Mouse (Mus musculus) hindbrain, embryonic 14.5 days (tissue): ENCODE measurements around the gene Ubxn4. TPM values are rescaled to one million over a fixed set of nuclear protein-coding genes. Genes with fewer than 3 reads are reported as not detected.
"Not testable (repeated sequence)": the region's sequence is repeated elsewhere in the genome, so short reads cannot be mapped to it uniquely, and the experiment has no call there.

ENCODE experiments used
- ATAC-seq: fragments of 200-750 bp; cut with Nextera tagmentation; 2 replicates; pipeline ENCODE4 v1.8.0; 2017; ENCODE audit warnings: moderate number of reproducible peaks, mild to moderate bottlenecking, moderate TSS enrichment, moderate library complexity; ENCODE audit not compliant: low FRiP score
- DNase-seq: peaks from one replicate; pipeline ENCODE4 v3.0.0-alpha.2; 2015; ENCODE audit warnings: low spot score
- H3K27ac ChIP-seq: fragments of 300-500 bp; sonication (generic); 2 replicates; pipeline ENCODE4 v1.5.1; 2014; ENCODE audit warnings: mild to moderate bottlenecking, moderate library complexity
- H3K27me3 ChIP-seq: fragments of 300-500 bp; sonication (generic); 2 replicates; pipeline ENCODE4 v1.6.1; 2014; ENCODE audit warnings: mild to moderate bottlenecking, low read length, mixed read lengths; ENCODE audit not compliant: control insufficient read depth, insufficient read depth
- H3K36me3 ChIP-seq: fragments of 300-500 bp; sonication (generic); replicated peaks from 2 replicates; pipeline ENCODE4 v1.6.1; 2014; ENCODE audit not compliant: control insufficient read depth, insufficient read depth
- H3K4me1 ChIP-seq: fragments of 300-500 bp; sonication (generic); replicated peaks from 2 replicates; pipeline ENCODE4 v1.6.1; 2014; ENCODE audit warnings: antibody characterized with exemption, low read length, mixed read lengths; ENCODE audit not compliant: control insufficient read depth, insufficient read depth
- H3K4me2 ChIP-seq: fragments of 300-500 bp; sonication (generic); replicated peaks from 2 replicates; pipeline ENCODE4 v1.6.1; 2014; ENCODE audit warnings: mild to moderate bottlenecking, moderate library complexity
- H3K4me3 ChIP-seq: fragments of 300-500 bp; sonication (generic); replicated peaks from 2 replicates; pipeline ENCODE4 v1.5.1; 2014; ENCODE audit warnings: mild to moderate bottlenecking, low read length
- H3K9ac ChIP-seq: fragments of 300-500 bp; sonication (generic); 2 replicates; pipeline ENCODE4 v1.6.1; 2014
- H3K9me3 ChIP-seq: fragments of 300-500 bp; sonication (generic); 2 replicates; pipeline ENCODE4 v1.6.1; 2016; ENCODE audit warnings: low read length; ENCODE audit not compliant: control insufficient read depth
- WGBS: fragments of 180-500 bp; shearing (Covaris S2); extraction: QIAGEN DNeasy Blood & Tissue Kit; methylation state at CpG from one replicate; pipeline ENCODE4 v1.1.7; 2014; 5-methylcytosine and 5-hydroxymethylcytosine counted together
- polyA plus RNA-seq: library from polyadenylated mRNA; unstranded; fragments of >200 nt; fragmentation: Nextera tagmentation; extraction: Ambion mirVana; gene quantifications from 2 replicates; pipeline ENCODE4 v1.2.1, GENCODE M21; 2014

The Ubxn4 gene
- polyA plus RNA-seq, 1 experiment from 2014 or later = 73.3 TPM

GRCm38 (mm10) chr1:128267061-128267460 is 23.3 kb downstream of the Ubxn4 start:
- H3K36me3 ChIP-seq = peaks cover 94% of the 10 kb centered on the region
- not testable (repeated sequence) for H3K27ac ChIP-seq, H3K9me3 ChIP-seq, H3K9ac ChIP-seq, H3K27me3 ChIP-seq, H3K4me2 ChIP-seq, ATAC-seq, H3K4me1 ChIP-seq, DNase-seq, H3K4me3 ChIP-seq
- WGBS = 91% methylated on average over 7 of the region's 7 CpGs

- H3K9ac ChIP-seq = no peak overlapping the region
- peaks cover 96% of the 10 kb centered on the region for H3K36me3 ChIP-seq
- WGBS = 95% methylated on average over 3 of the region's 3 CpGs
- H3K27ac ChIP-seq = no peak overlapping the region
- no peak for ATAC-seq
- no peaks in the 10 kb centered on the region for H3K4me1 ChIP-seq
- no peaks in the 10 kb centered on the region for H3K27me3 ChIP-seq
- DNase-seq = no peak
- H3K9me3 ChIP-seq = no peaks in the 10 kb centered on the region
- no peak overlapping the region for H3K4me3 ChIP-seq
- no peak overlapping the region for H3K4me2 ChIP-seq
Measured at GRCm38 (mm10) chr1:128270731-128271130, 27.0 kb downstream of the Ubxn4 start.

DNA sequence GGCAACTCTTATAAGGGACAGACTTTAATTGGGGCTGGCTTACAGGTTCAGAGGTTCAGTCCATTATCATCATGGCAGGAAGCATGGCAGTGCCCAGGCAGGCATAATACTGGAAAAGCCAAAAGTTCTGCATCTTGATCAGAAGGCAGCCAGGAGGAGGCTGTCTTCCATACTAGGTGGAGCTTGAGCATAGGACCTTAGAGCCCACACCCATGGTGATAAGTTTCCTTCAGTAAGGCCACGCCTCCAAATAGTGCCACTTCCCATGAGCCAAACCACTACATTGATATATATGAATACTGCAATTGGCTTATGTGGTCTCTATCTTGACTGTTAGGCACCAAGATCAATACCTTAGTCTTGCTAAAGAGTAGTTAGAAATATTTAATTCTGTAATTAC is 32.1 kb downstream of the Ubxn4 start:
- Histone ChIP-seq H3K4me2 (no peak overlapping the region), H3K9ac (no peak overlapping the region), H3K27ac (no peak overlapping the region), H3K4me3 (no peak overlapping the region), H3K4me1 (no peaks in the 10 kb centered on the region), H3K36me3 (peaks cover 93% of the 10 kb centered on the region), H3K9me3 (no peaks in the 10 kb centered on the region), H3K27me3 (no peaks in the 10 kb centered on the region)
- WGBS = 100% methylated on average over 1 of the region's 1 CpGs
- DNase-seq (no peak), ATAC-seq (no peak)

GRCm38 (mm10) chr1:128278563-128278962 is 34.8 kb downstream of the Ubxn4 start:
- Histone ChIP-seq H3K27me3 (no peaks in the 10 kb centered on the region), H3K4me2 (no peak overlapping the region), H3K36me3 (peaks cover 78% of the 10 kb centered on the region), H3K27ac (no peak overlapping the region), H3K9me3 (0 out of 2 replicates have a peak, but pooled peaks cover 4% of the 10 kb centered on the region), H3K4me1 (no peaks in the 10 kb centered on the region), H3K4me3 (no peak overlapping the region), H3K9ac (no peak overlapping the region)
- 96% methylated on average over 3 of the region's 3 CpGs for WGBS
- DNase-seq (no peak), ATAC-seq (no peak)

DNA sequence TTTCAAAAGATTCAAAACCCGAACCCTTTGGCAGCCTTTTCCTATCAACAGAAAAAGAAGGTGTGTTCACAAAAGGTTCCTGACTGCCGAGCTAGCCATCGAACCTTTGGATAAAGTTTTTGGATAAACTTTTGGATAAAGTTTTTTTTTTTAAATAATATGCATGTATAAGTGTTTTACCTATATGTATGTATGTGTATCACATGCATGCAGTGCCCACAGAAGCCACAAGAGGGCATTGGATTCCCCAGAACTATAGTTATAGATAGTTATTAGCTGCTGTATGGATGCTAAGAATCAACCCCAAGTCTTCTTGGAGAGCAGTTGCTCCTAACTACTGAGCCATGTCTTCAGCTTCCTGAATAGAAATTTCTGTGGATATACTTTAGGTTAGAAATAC is 38.0 kb downstream of the Ubxn4 start:
- no peaks in the 10 kb centered on the region for H3K27me3 ChIP-seq
- no peak overlapping the region for H3K4me2 ChIP-seq
- H3K9me3 ChIP-seq = 0 out of 2 replicates have a peak, but pooled peaks cover 4% of the 10 kb centered on the region
- H3K4me1 ChIP-seq = no peaks in the 10 kb centered on the region
- DNase-seq (no peak), ATAC-seq (no peak)
- H3K4me3 ChIP-seq = no peak overlapping the region
- H3K9ac ChIP-seq = no peak overlapping the region
- peaks cover 46% of the 10 kb centered on the region for H3K36me3 ChIP-seq
- H3K27ac ChIP-seq = no peak overlapping the region
- WGBS = 96% methylated on average over 3 of the region's 3 CpGs

DNA sequence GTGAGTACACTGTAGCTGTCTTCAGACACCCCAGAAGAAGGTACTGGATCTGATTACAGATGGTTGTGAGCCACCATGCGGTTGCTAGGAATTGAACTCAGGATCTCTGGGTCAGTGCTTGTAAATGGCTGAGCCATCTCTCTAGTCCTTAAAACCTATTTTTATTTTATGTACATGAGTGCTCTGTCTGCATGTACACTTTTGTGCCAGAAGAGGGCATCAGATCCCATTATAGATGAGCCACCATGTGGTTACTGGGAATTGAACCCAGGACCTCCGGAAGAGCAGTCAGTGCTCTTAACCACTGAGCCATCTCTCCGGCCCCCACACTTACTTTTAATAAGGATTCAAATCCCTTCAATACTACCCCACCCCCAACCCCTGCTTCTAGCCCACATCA is 39.2 kb downstream of the Ubxn4 start:
- H3K4me1 ChIP-seq = no peaks in the 10 kb centered on the region
- peaks cover 35% of the 10 kb centered on the region for H3K36me3 ChIP-seq
- H3K27me3 ChIP-seq = no peaks in the 10 kb centered on the region
- no peak overlapping the region for H3K4me2 ChIP-seq
- H3K9me3 ChIP-seq = 0 out of 2 replicates have a peak, but pooled peaks cover 4% of the 10 kb centered on the region
- no peak for DNase-seq
- no peak for ATAC-seq
- no peak overlapping the region for H3K9ac ChIP-seq
- H3K27ac ChIP-seq = no peak overlapping the region
- no peak overlapping the region for H3K4me3 ChIP-seq
- WGBS = over 99% methylated on average over 3 of the region's 3 CpGs

DNA sequence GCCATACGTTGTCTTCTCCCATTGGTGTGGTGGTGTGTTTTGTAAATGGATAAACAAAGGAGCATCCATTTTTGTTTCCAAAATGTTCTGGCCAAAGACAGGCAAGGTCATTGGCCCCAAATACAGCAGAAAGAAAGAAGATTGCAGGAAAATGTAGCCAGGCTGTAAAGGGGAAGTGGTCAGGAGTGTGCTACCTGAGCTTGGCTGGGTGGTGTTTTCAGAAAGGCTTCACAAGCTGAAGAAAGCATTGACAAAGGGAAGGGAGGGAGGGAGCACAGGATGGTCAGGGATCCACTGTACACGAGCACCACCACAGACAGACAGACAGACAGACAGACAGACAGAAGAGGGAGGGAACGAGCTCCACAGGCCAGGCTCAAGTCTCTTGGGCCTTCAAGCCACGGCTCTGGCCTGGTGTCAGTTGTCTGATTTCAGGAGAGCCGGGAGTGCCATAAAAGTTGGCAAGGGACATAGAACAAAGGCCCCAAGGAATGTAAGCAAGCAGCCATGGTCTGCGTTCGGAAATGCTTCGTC is 40.5 kb downstream of the Ubxn4 start:
- DNase-seq (no peak), ATAC-seq (no peak)
- Histone ChIP-seq H3K27ac (no peak overlapping the region), H3K9me3 (0 out of 2 replicates have a peak, but pooled peaks cover 4% of the 10 kb centered on the region), H3K9ac (no peak overlapping the region), H3K4me2 (no peak overlapping the region), H3K4me1 (no peaks in the 10 kb centered on the region), H3K27me3 (no peaks in the 10 kb centered on the region), H3K4me3 (no peak overlapping the region), H3K36me3 (peaks cover 22% of the 10 kb centered on the region)
- 91% methylated on average over 8 of the region's 8 CpGs for WGBS

- ATAC-seq = no peak
- DNase-seq = no peak
- peaks cover 13% of the 10 kb centered on the region; the same call in 1 of the 2 replicates for H3K36me3 ChIP-seq
Measured at GRCm38 (mm10) chr1:128285136-128285535, 41.4 kb downstream of the Ubxn4 start.

DNA sequence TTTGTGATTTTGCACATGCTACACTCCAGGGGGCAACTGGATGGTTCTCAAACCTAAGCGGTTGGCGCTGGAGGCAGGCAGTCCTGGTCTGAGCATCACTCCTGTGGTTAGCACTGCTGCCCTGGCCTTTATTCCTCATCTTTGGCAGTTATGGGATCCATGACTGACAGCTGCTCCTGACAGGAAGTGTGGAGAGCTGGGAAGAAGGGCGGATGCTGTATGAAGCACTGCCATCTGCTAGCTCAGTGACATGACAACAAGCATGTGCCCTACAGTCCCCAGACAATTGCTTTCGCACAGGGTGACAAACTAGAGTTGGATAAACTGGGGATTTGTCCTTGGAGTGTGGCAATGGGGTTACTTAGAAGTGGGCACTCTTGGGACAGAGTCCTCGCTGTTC is 46.5 kb downstream of the Ubxn4 start:
- 78% methylated on average over 5 of the region's 5 CpGs for WGBS

More at GRCm38 (mm10) chr1:128285136-128285535, 41.4 kb downstream of the Ubxn4 start:
- no peaks in the 10 kb centered on the region for H3K4me1 ChIP-seq
- H3K4me2 ChIP-seq = no peak overlapping the region
- H3K4me3 ChIP-seq = no peak overlapping the region
- WGBS = 75% methylated on average over 9 of the region's 9 CpGs
- H3K27me3 ChIP-seq = no peaks in the 10 kb centered on the region
- H3K9me3 ChIP-seq = 0 out of 2 replicates have a peak, but pooled peaks cover 4% of the 10 kb centered on the region
- H3K27ac ChIP-seq = no peak overlapping the region
- no peak overlapping the region for H3K9ac ChIP-seq

GRCm38 (mm10) chr1:128293524-128293923 is 49.8 kb downstream of the Ubxn4 start:
- no peak overlapping the region for H3K27ac ChIP-seq
- H3K9me3 ChIP-seq = no peaks in the 10 kb centered on the region
- H3K27me3 ChIP-seq = no peaks in the 10 kb centered on the region
- ATAC-seq = no peak
- no peaks in the 10 kb centered on the region for H3K4me1 ChIP-seq
- 88% methylated on average over 12 of the region's 12 CpGs for WGBS
- H3K4me2 ChIP-seq = no peak overlapping the region
- no peak overlapping the region for H3K9ac ChIP-seq
- H3K4me3 ChIP-seq = no peak overlapping the region
- H3K36me3 ChIP-seq = no peaks in the 10 kb centered on the region
- DNase-seq = no peak

More for the DNA sequence above, 46.5 kb downstream of the Ubxn4 start:
- H3K4me2 ChIP-seq = no peak overlapping the region
- H3K9ac ChIP-seq = no peak overlapping the region
- no peak for DNase-seq
- H3K27ac ChIP-seq = no peak overlapping the region
- no peaks in the 10 kb centered on the region for H3K36me3 ChIP-seq
- ATAC-seq = no peak
- H3K4me1 ChIP-seq = no peaks in the 10 kb centered on the region
- H3K27me3 ChIP-seq = no peaks in the 10 kb centered on the region
- H3K9me3 ChIP-seq = no peaks in the 10 kb centered on the region
- H3K4me3 ChIP-seq = no peak overlapping the region
